Mouse (Mus musculus): Measurements from ENCODE around the gene Aamdc. TPM values are rescaled to one million over a fixed set of nuclear protein-coding genes. Genes with fewer than 3 reads are reported as not detected.

The Aamdc gene
- polyA plus RNA-seq, 1 experiment from 2014 or later: 61.4 TPM

DNA sequence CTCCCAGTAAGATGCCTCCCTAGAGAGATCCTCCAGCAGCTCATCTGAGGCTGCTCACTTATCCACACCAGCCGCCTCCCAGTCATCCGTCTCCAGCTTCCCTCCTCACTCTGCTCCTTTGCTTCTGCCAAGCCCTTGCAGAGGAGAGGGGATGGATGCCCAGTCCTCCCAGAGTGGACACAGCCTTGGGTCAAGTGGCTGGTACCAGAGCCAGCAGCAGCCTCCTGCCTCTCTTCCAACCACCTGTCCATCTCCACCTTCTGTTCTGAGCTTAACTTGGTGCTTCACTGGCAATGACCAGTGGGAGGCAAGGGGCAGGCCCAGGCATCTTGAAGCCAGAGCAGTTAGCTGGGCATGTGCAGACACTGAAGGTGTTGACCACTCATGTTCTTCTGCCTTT, 32.8 kb downstream of the Aamdc start:
- no peak for TF ChIP-seq CTCF (IDR thresholded peaks at IDR 0.05; ENCODE audit: low read depth)
- peaks cover 7% of the 10 kb centered on the region; the same call in 1 of the 2 replicates for H3K36me3 ChIP-seq (ENCODE audit: insufficient read depth, low read length)
- no peak overlapping the region for H3K9ac ChIP-seq (ENCODE audit: low read depth, low read length)
- H3K4me1 ChIP-seq (replicated peaks; ENCODE audit: insufficient read depth, low read length): no peaks in the 10 kb centered on the region
- no peaks in the 10 kb centered on the region for H3K9me3 ChIP-seq (replicated peaks; ENCODE audit: low read length)
- 97% methylated on average over 2 of the region's 2 CpGs for WGBS
- ATAC-seq (replicated peaks; ENCODE audit: low FRiP score, low read depth): no peak
- H3K27ac ChIP-seq: no peak overlapping the region
- no peaks in the 10 kb centered on the region for H3K27me3 ChIP-seq (ENCODE audit: insufficient read depth, low read length)
- H3K4me3 ChIP-seq (replicated peaks; ENCODE audit: low read depth, low read length): no peak overlapping the region
- no peak for DNase-seq (ENCODE audit: low spot score)
- no peak overlapping the region for H3K4me2 ChIP-seq (ENCODE audit: low read length)

DNA sequence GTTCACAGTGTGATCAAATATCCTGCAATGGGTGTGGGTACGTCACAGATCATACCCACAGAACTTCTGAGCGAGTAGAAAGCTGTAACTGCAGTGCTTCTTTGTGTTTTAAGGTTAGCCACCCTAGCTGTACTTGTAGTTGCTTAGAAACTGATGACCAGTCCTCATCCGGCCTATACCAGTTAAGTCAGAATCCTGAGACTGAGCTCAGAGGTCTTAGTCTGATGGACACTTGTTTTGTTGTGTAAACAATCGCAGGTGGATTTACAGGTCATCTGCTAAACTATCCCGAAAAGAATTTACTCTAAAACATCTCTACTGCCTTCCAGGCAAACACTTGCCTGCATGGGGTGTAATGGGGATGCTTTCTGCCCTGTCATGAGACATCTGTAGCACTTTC, 42.7 kb downstream of the Aamdc start:
- Histone ChIP-seq H3K27me3 (ENCODE audit: insufficient read depth, low read length) (no peaks in the 10 kb centered on the region), H3K9ac (ENCODE audit: low read depth, low read length) (no peak overlapping the region), H3K4me2 (ENCODE audit: low read length) (no peak overlapping the region), H3K9me3 (replicated peaks; ENCODE audit: low read length) (no peaks in the 10 kb centered on the region), H3K4me3 (replicated peaks; ENCODE audit: low read depth, low read length) (no peak overlapping the region), H3K27ac (no peak overlapping the region), H3K36me3 (ENCODE audit: insufficient read depth, low read length) (peaks cover 57% of the 10 kb centered on the region), H3K4me1 (replicated peaks; ENCODE audit: insufficient read depth, low read length) (no peaks in the 10 kb centered on the region)
- DNase-seq (ENCODE audit: low spot score) (no peak), ATAC-seq (replicated peaks; ENCODE audit: low FRiP score, low read depth) (no peak)
- 92% methylated on average over 5 of the region's 5 CpGs for WGBS
- TF ChIP-seq CTCF (IDR thresholded peaks at IDR 0.05; ENCODE audit: low read depth): no peak

DNA sequence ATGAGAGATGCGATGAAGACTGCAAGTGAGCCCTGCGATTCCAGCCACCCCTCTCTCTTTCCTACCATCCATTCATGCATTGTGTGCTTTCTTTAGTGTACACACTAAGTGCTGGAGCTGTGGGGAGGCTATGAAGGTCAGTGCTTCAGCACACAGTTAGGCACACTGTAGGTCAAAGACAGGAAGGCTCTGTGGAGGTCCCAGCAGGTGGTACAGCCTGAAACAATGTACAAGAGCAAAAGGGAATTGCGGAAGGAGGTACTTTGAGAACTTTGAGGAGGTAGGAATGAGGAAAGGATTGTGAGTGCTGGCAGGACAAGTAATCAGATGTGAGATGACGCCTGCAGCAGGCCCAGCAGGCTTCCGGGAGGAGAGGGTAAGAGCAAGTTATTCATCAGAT, 43.8 kb downstream of the Aamdc start:
- ATAC-seq (replicated peaks; ENCODE audit: low FRiP score, low read depth): no peak
- DNase-seq (ENCODE audit: low spot score): no peak
- Histone ChIP-seq H3K9me3 (replicated peaks; ENCODE audit: low read length) (no peaks in the 10 kb centered on the region), H3K4me3 (replicated peaks; ENCODE audit: low read depth, low read length) (no peak overlapping the region), H3K9ac (ENCODE audit: low read depth, low read length) (no peak overlapping the region), H3K36me3 (ENCODE audit: insufficient read depth, low read length) (peaks cover 58% of the 10 kb centered on the region), H3K4me2 (ENCODE audit: low read length) (no peak overlapping the region), H3K4me1 (replicated peaks; ENCODE audit: insufficient read depth, low read length) (no peaks in the 10 kb centered on the region), H3K27me3 (ENCODE audit: insufficient read depth, low read length) (no peaks in the 10 kb centered on the region), H3K27ac (no peak overlapping the region)
- no peak for TF ChIP-seq CTCF (IDR thresholded peaks at IDR 0.05; ENCODE audit: low read depth)
- 93% methylated on average over 5 of the region's 5 CpGs for WGBS

DNA sequence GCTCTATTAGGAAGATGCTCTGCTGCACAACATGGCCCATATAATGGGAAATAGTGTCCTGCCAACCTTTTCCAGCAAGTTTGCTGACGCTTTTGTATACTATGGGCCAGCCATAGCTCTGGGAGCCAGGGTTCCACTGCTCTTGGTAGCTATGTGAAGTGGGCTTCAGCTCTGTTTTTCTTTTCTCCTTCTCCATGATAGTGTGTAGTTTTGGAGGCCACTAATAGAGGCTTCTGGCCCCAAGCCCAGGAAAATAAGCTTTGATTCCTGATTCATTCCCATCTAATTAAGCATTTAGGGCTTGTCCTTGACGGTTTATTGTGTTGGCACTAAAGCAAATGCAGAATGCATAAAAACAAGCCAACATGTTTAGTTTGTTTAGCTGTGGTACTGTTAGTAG, 59.4 kb downstream of the Aamdc start:
- H3K36me3 ChIP-seq (ENCODE audit: insufficient read depth, low read length): peaks cover 15% of the 10 kb centered on the region; the same call in 1 of the 2 replicates
- DNase-seq (ENCODE audit: low spot score) (no peak), ATAC-seq (replicated peaks; ENCODE audit: low FRiP score, low read depth) (no peak)
- no peak overlapping the region for H3K4me3 ChIP-seq (replicated peaks; ENCODE audit: low read depth, low read length)
- no peaks in the 10 kb centered on the region for H3K4me1 ChIP-seq (replicated peaks; ENCODE audit: insufficient read depth, low read length)
- H3K27me3 ChIP-seq (ENCODE audit: insufficient read depth, low read length): no peaks in the 10 kb centered on the region
- H3K9me3 ChIP-seq (replicated peaks; ENCODE audit: low read length): no peaks in the 10 kb centered on the region
- H3K4me2 ChIP-seq (ENCODE audit: low read length): no peak overlapping the region
- no peak for TF ChIP-seq CTCF (IDR thresholded peaks at IDR 0.05; ENCODE audit: low read depth)
- 83% methylated on average over 2 of the region's 2 CpGs for WGBS
- H3K9ac ChIP-seq (ENCODE audit: low read depth, low read length): no peak overlapping the region
- no peak overlapping the region for H3K27ac ChIP-seq

DNA sequence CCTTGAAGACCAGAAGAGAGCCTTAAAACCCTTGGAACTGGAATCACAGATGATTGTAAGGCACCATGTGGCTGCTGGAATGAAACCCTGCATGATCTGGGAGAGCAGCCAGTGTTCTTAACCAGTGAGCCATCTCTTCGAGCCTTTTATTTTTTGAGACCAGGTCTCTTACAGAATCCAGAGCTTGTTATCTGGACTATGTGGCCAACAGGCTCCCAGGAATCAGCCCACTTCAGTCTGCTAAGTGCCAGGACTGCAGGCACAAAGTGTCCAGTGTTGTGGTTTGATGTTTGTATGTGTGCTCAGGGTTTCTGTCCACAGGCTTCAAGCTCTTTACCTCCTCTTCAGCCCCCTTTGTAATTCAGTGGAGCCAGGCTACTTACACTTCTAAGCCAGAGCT, 64.5 kb downstream of the Aamdc start:
- no peaks in the 10 kb centered on the region for H3K9me3 ChIP-seq (replicated peaks; ENCODE audit: low read length)
- H3K4me1 ChIP-seq (replicated peaks; ENCODE audit: insufficient read depth, low read length): no peaks in the 10 kb centered on the region
- H3K9ac ChIP-seq (ENCODE audit: low read depth, low read length): no peak overlapping the region
- no peak overlapping the region for H3K4me3 ChIP-seq (replicated peaks; ENCODE audit: low read depth, low read length)
- 85% methylated on average over 1 of the region's 1 CpGs for WGBS
- peaks cover 25% of the 10 kb centered on the region; the same call in 1 of the 2 replicates for H3K36me3 ChIP-seq (ENCODE audit: insufficient read depth, low read length)
- TF ChIP-seq CTCF (IDR thresholded peaks at IDR 0.05; ENCODE audit: low read depth): no peak
- ATAC-seq (replicated peaks; ENCODE audit: low FRiP score, low read depth) (no peak), DNase-seq (ENCODE audit: low spot score) (no peak)
- H3K27ac ChIP-seq: no peak overlapping the region
- no peak overlapping the region for H3K4me2 ChIP-seq (ENCODE audit: low read length)
- no peaks in the 10 kb centered on the region for H3K27me3 ChIP-seq (ENCODE audit: insufficient read depth, low read length)

DNA sequence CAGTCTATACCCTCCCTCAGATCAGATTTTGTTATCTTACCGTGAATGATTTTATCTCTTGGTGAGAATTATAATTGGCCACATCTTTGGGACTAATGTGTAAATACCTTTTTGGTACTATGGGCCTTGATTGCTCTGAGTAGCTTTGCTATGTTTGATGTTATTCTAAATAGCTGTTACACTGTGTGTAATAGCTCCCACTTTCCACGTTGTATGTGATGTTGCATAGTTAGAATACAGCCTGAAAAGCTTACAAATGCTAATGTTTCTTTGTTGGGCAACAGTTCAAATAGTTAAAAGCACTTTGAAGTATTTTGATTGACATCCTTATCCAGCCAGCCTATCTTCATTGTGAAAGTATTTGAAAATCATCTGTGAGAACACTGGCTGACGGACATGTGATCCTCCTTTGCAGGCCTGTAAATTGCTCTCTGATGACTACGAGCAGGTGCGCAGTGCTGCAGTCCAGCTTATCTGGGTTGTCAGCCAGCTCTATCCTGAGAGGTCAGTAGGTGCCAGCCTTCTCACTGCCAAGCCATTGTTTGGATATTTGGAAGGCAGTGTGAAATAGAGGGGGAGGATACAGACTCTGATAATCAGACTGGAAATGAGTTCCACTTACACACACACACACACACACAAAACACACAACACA, 78.6 kb downstream of the Aamdc start:
- 89% methylated on average over 5 of the region's 5 CpGs for WGBS
- H3K27ac ChIP-seq: no peak overlapping the region
- no peaks in the 10 kb centered on the region for H3K9me3 ChIP-seq (replicated peaks; ENCODE audit: low read length)
- H3K4me2 ChIP-seq (ENCODE audit: low read length): no peak overlapping the region
- no peaks in the 10 kb centered on the region for H3K27me3 ChIP-seq (ENCODE audit: insufficient read depth, low read length)
- H3K4me3 ChIP-seq (replicated peaks; ENCODE audit: low read depth, low read length): no peak overlapping the region
- no peak for TF ChIP-seq CTCF (IDR thresholded peaks at IDR 0.05; ENCODE audit: low read depth)
- H3K9ac ChIP-seq (ENCODE audit: low read depth, low read length): no peak overlapping the region
- ATAC-seq (replicated peaks; ENCODE audit: low FRiP score, low read depth) (no peak), DNase-seq (ENCODE audit: low spot score) (no peak)
- no peaks in the 10 kb centered on the region for H3K4me1 ChIP-seq (replicated peaks; ENCODE audit: insufficient read depth, low read length)
- peaks cover 16% of the 10 kb centered on the region for H3K36me3 ChIP-seq (ENCODE audit: insufficient read depth, low read length)

Other genes starting within 250 kb of the Aamdc start
- gene Usp35, start 247.5 kb downstream of the Aamdc start, polyA plus RNA-seq (2015; fragmentation: Nextera tagmentation; extraction: Ambion mirVana): 0.91 and 1.1 TPM in 2 replicates
- 2.0 and 2.8 TPM in 2 replicates for gene Kctd21, start 247.2 kb downstream of the Aamdc start, polyA plus RNA-seq (2015; fragmentation: Nextera tagmentation; extraction: Ambion mirVana)
- 25.8 and 27.1 TPM in 2 replicates for gene Alg8, start 207.9 kb downstream of the Aamdc start, polyA plus RNA-seq (2015; fragmentation: Nextera tagmentation; extraction: Ambion mirVana)
- gene Ndufc2, start 179.5 kb downstream of the Aamdc start, polyA plus RNA-seq (2015; fragmentation: Nextera tagmentation; extraction: Ambion mirVana): 678 and 744 TPM in 2 replicates
- 0.77 and 1.4 TPM in 2 replicates for gene Thrsp, start 161.8 kb downstream of the Aamdc start, polyA plus RNA-seq (2015; fragmentation: Nextera tagmentation; extraction: Ambion mirVana)
- 0.72 and 0.88 TPM in 2 replicates for gene Kctd14, start 128.2 kb downstream of the Aamdc start, polyA plus RNA-seq (2015; fragmentation: Nextera tagmentation; extraction: Ambion mirVana)
- 36.4 and 37.4 TPM in 2 replicates for gene Ints4, start 98.5 kb downstream of the Aamdc start, polyA plus RNA-seq (2015; fragmentation: Nextera tagmentation; extraction: Ambion mirVana)
- gene Rsf1, start 392 bp upstream of the Aamdc start, polyA plus RNA-seq (2015; fragmentation: Nextera tagmentation; extraction: Ambion mirVana): 17.7 and 22.0 TPM in 2 replicates
- gene Clns1a, start 117.1 kb upstream of the Aamdc start, polyA plus RNA-seq (2015; fragmentation: Nextera tagmentation; extraction: Ambion mirVana): 142 and 149 TPM in 2 replicates
- 36.9 and 40.9 TPM in 2 replicates for gene Aqp11, start 158.8 kb upstream of the Aamdc start, polyA plus RNA-seq (2015; fragmentation: Nextera tagmentation; extraction: Ambion mirVana)
- 12.4 and 14.6 TPM in 2 replicates for gene Pak1, start 209.0 kb upstream of the Aamdc start, polyA plus RNA-seq (2015; fragmentation: Nextera tagmentation; extraction: Ambion mirVana)

All from kidney, postnatal 0 days (tissue).